Mouse (Mus musculus): ENCODE measurements around the gene Id1.

Gene Id1

DNA sequence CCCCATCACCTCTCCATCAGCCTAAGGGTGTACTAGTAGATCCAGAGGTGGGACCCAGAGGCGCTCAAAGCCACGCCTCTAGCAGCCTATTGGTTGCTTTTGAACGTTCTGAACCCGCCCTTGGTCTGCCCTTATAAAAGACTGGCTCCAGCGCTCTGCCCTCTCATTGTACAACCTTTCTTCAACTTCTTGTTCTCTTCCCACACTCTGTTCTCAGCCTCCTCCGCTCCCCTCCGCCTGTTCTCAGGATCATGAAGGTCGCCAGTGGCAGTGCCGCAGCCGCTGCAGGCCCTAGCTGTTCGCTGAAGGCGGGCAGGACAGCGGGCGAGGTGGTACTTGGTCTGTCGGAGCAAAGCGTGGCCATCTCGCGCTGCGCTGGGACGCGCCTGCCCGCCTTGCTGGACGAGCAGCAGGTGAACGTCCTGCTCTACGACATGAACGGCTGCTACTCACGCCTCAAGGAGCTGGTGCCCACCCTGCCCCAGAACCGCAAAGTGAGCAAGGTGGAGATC is at the start of gene Id1:
Id1 (plus strand) TSS at position 162 of the 512 bp plus-strand sequence.
- peak; percentile 67 for DNase-seq

GRCm38 (mm10) chr2:152686399-152686798 is 49.7 kb upstream of the Id1 start:
- no peak for DNase-seq

DNA sequence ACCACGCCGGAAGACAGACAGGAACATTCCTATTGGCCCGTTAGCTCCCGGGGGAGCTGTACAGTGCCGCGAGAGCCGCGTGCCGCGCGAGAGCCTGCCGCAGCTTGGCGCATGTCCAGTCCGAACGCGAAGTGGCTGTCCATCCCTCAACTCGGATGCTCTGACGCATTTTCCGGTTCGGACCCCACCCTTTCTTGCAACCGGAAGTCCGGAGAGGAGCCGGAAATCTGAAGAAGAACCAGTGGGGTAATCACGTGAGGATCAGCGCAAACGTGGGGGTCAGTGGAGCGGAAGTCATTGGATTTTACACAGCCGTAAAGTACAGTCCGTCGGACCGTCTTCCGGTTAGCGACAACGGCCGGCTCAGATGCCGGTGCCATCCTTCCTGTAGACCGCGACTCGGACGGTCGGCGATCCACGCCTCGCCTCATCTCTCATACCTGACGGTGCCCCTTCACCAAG is 49.2 kb upstream of the Id1 start, which contains the start of gene Mcts2:
Mcts2 (plus strand) TSS at position 230 of the 462 bp plus-strand sequence.
- peak; percentile 96 for DNase-seq

DNA sequence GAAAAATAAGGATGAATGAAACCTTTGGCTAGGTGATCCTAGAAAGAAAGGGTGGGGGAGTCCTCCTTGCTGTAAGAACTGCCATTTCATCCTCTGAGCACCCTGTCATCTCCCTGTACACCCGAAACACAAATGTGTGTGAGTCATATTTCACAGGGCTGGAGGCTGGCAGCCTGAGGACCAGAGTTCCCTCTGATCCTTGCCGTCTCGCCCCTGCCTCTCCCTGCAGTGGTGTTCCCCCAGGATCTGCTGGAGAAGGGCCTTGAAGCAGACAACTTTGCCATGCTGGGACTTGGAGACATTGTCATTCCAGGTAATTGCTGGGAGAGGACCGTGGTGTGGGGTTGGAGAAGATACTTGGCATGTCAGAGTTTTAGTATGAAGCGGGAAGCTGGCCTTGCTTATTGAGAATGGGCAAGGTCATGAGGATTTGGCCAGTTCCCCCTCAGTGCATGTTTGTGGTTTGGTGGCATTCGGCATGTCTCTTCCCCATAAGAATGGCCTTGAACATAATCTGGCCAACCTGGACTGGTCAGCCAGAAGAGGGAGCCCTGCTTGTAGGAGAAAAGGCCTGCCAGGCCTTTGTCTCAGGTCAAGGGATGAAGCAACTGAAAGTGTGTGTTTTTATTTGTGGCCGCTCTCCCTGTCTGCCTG is 44.4 kb upstream of the Id1 start:
- DNase-seq: no peak

DNA sequence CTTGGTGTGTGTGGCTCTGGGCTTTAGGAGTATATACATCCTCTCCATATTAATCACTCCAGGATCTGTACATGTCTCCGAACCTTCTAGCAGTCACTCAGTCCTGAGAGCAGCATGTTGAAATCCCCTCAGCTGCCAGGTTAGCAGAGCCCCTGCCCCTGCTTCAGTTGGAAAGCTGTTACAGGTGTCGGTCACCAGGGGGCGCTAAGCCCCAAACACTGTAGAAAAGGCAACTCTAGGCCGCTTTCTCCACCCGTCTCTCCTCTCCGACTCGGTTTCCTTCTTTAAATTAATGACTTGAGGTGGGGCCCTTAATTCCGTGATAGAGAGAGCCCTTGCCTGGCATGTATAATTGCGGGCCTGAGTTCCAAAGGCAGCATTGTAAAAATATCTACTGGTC is 42.8 kb upstream of the Id1 start:
- no peak for DNase-seq

GRCm38 (mm10) chr2:152693735-152694134 is 42.3 kb upstream of the Id1 start:
- DNase-seq: no peak

DNA sequence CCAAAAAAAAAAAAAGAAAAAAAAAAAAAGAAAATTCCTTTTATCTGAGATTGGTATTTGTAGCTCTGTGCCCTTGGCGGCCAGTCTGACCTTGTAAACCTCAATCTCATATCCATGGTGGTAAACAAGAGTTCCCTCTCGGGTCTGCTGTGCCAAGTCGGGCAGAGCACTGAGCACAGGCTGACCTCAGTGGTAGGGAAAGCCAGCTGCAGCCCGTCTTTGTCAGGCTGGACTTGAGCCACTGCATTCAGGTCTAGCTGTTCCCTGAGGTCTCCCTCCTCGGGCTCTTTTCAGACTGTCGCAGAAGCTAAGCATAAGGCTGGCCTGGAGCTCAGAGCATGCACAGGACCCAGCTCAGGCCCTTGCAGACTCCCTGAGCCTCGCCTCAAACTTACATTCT is 41.3 kb upstream of the Id1 start:
- DNase-seq: no peak

- no peak for DNase-seq
Measured at GRCm38 (mm10) chr2:152696016-152696415, 40.0 kb upstream of the Id1 start.

- DNase-seq: peak; percentile 87
Measured at GRCm38 (mm10) chr2:152696476-152697164, 39.4 kb upstream of the Id1 start.

GRCm38 (mm10) chr2:152700138-152700537 is 35.9 kb upstream of the Id1 start:
- DNase-seq: no peak

- DNase-seq: no peak
Measured at GRCm38 (mm10) chr2:152700725-152701124, 35.3 kb upstream of the Id1 start.

- no peak for DNase-seq
Measured at GRCm38 (mm10) chr2:152703596-152704255, 32.3 kb upstream of the Id1 start.

DNA sequence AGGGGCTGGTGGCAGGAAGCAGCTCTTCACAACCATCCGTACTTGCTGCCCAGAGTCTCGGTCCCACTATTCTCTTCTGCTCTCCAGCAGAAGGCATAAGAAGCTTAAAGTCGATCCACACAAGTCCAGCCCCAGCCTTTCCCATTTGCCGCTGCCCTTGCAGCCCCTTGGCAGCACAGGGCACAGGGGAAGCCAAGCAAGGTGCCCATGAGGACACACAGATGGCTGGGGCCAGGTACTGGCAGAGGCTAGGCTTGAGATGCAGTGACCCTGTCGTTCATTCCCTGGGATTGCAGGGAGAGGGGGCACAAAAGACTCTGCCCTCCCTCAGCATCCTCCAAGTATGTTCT is 31.8 kb upstream of the Id1 start:
- no peak for DNase-seq

GRCm38 (mm10) chr2:152704811-152705370 is 31.2 kb upstream of the Id1 start:
- no peak for DNase-seq

- peak; percentile 60 for DNase-seq
Measured at GRCm38 (mm10) chr2:152705993-152706571, 30.0 kb upstream of the Id1 start.

- no peak for DNase-seq
Measured at GRCm38 (mm10) chr2:152707186-152707585, 28.9 kb upstream of the Id1 start.

DNA sequence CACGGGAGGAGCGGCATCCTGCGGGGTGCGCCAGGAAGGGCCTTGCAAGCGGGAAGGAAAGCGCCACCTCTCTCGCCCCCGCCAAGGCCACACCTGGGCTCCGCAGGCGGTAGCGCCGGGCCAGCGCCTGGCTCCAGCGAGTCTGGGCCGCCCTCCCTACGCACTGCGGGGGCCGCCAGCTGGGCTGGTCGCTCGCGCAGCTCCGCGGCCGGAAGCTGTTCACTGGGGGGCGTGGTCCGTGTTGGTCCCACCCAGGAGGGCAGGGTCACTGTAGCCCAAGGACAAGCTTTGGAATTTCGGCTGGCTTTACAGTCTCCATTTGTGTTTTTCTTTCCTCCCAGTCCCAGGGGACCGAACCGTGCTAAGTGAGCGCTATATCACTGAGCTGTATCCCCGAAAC is 28.4 kb upstream of the Id1 start:
- DNase-seq: peak; percentile 69

DNA sequence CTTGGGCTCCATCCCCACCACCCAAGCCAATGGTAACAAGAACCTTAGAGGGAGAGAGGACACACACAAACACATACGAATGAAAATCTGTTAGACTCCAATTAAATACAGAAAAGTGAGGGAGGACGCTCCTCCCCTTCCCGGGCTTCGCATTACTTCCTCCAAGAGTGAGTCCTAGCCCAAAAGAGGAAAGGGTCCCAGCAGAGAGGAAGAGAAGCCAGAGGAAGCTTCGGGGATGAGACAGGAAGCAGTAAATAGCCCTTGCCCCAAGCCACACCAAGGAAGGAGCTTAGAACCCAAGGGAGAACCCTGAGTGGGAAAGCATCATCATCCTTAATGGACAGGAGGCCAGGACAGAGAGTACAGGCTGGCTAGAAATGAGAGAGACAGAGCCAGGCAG is 27.0 kb upstream of the Id1 start:
- DNase-seq: no peak

DNA sequence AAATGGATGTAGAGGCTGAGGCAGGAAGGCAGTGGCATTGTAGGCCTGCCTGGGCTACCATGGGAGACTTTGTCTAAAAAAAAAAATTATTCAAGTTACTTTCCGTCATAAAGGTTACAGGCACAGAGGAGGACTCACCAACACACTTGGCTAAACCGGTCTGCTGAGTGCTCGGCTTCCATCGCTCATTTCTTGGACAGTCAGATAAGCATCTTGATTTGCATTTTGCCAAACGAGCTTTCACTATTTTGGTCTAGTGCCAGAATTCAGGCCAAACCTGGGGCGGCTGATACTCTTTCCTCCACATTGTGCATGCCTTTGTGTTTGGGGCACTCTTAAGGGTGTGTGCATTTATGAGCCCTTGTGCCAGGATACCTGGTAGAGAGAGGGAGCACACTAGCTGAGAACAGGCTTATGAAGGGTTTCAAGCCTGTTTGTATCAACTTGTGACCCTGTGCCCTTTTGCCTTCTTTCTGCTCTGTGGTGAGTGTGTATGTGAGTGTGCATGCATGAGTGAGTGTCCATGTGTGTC is 19.7 kb upstream of the Id1 start:
- DNase-seq: no peak

GRCm38 (mm10) chr2:152717652-152718051 is 18.4 kb upstream of the Id1 start:
- DNase-seq: no peak

DNA sequence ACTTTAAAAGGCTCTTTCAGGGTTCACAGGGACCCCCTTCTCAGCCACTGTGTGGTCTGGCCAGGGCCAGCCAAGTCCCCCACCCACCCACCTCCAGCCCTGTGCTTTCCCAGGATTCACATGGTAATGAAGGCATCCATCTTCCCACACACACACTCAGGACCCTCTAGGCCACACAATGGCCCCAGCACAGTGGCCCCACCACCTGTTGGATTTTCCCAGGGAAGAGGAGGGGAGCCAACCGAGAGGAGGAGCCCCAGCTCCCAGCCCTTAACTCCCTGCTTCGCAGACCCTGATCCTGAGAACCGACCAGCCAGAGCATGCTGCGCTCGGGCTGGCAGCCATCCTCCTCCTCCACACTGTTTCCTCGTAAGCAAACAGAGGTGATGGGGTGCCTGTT is 18.0 kb upstream of the Id1 start:
- no peak for DNase-seq

DNA sequence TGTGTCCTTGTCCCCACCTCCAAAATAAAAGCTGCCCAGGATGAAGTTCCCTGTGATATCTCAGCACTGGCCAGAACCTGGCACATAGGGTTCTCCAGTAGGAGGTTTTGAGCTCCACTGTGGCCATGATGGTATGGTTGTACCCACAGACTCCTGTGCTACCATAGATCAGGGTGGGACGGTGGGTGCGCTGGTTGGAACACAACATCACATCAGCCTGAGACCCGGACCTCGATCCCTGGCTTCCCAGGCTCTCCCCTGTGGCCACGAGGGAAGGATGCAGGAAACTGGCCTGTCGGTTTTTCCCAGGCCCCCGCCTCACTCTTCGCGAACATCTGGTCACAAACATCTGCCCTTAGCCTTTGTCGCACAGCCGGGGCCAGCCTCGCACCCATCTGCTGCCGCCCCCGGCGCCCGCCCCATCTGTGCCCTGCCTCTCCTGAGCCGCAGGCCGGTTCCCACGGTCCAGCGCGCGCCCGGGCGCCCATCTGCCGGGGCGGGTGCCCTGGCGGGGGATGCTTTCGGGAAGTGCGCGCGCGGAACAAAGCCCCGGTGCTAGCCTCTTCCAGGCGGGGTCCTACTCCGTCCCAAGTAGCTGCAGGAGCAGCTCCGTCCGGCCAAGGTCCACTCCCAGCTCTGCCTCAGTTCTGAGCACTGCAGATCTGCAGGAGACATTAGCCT is 12.3 kb upstream of the Id1 start:
- no peak for DNase-seq

Data from layer of hippocampus, adult 9-11 months (tissue).